Mouse (Mus musculus) C2C12 (cell line): ENCODE measurements at regions not wholly inside any gene's neighbourhood (a gene's known extent, or its start where the extent isn't known, plus 50 kb on each side); places are given as distances from the start of the nearest gene placed in this dataset.
"Not testable (repeated sequence)": the region's sequence is repeated elsewhere in the genome, so short reads cannot be mapped to it uniquely, and the experiment has no call there.

Source experiments
- H3K27me3 ChIP-seq: one replicate; pipeline ENCODE4 v1.6.1; 2011; ENCODE audit not compliant: control insufficient read depth, insufficient read depth, insufficient read length
- H3K36me3 ChIP-seq: one replicate; pipeline ENCODE4 v1.6.1; 2011; ENCODE audit not compliant: control insufficient read depth, insufficient read depth
- H3K4me3 ChIP-seq: one replicate; pipeline ENCODE4 v1.5.1; 2011; ENCODE audit warnings: mild to moderate bottlenecking, control low read depth; ENCODE audit not compliant: poor library complexity, insufficient read depth, severe bottlenecking
- H3K79me2 ChIP-seq: one replicate; pipeline ENCODE4 v1.6.1; 2011; ENCODE audit not compliant: control insufficient read depth, insufficient read depth
- H3K79me3 ChIP-seq: one replicate; pipeline ENCODE4 v1.6.1; 2011; ENCODE audit warnings: low read depth, control low read depth
- H3ac ChIP-seq: one replicate; pipeline ENCODE3; 2011; ENCODE audit warnings: low read depth; ENCODE audit not compliant: control insufficient read depth, insufficient read length
- CEBPB ChIP-seq: IDR thresholded peaks from one replicate; pipeline ENCODE4 v1.6.1; 2011; ENCODE audit warnings: low read depth, mild to moderate bottlenecking, control low read depth, moderate library complexity
- CTCF ChIP-seq: IDR thresholded peaks from one replicate; pipeline ENCODE4 v1.5.1; 2011; ENCODE audit not compliant: control insufficient read depth, insufficient read depth, insufficient read length
- FOSL1 ChIP-seq: IDR thresholded peaks from one replicate; pipeline ENCODE4 v1.8.0; 2011; ENCODE audit warnings: mild to moderate bottlenecking, low read length; ENCODE audit not compliant: poor library complexity, insufficient read depth, severe bottlenecking
- MAX ChIP-seq: IDR thresholded peaks from one replicate; pipeline ENCODE4 v1.6.1; 2011; ENCODE audit warnings: mild to moderate bottlenecking, control low read depth
- MYOD1 ChIP-seq: IDR thresholded peaks from one replicate; pipeline ENCODE4 v1.6.1; 2011; ENCODE audit warnings: low read depth; ENCODE audit not compliant: control insufficient read depth, insufficient read length
- MYOG ChIP-seq: IDR thresholded peaks from one replicate; pipeline ENCODE4 v1.6.1; 2011; ENCODE audit not compliant: control insufficient read depth, insufficient read length; ENCODE audit errors: extremely low read depth
- USF1 ChIP-seq: IDR thresholded peaks from one replicate; pipeline ENCODE4 v1.6.1; 2011; ENCODE audit warnings: low read depth, mild to moderate bottlenecking, control low read depth, moderate library complexity

DNA sequence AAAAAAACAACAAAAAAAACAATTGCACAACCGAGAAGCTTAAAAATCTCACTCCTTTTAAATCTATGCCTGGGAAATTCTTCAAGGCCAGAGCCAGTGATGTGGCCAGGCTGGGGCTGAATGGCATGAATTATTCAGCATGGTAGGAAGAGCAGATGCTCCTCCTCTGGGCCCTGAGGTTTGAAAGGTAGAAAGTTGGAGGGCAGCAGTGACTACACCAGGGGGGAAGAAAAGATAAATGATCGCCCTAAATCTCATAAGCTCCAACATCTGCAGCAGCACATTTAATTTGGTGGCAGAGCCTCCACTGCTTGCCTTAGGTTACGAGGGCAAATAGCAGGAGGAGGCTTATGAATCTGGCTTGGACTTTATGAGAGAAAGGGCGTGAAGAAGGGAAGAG is 455.1 kb downstream of the Cbln4 start:
- no peaks in the 10 kb centered on the region for H3K36me3 ChIP-seq
- no peaks in the 10 kb centered on the region for H3K79me2 ChIP-seq
- H3K4me3 ChIP-seq = no peak overlapping the region
- no peaks in the 10 kb centered on the region for H3K27me3 ChIP-seq
- no peak overlapping the region for H3ac ChIP-seq
- TF ChIP-seq CTCF = no peak
- TF ChIP-seq MYOD1 = no peak
- TF ChIP-seq MYOG = no peak
- TF ChIP-seq FOSL1 = no peak
- no peak for TF ChIP-seq MAX
- no peak for TF ChIP-seq USF1
- TF ChIP-seq CEBPB = no peak
- no peaks in the 10 kb centered on the region for H3K79me3 ChIP-seq

- Histone ChIP-seq H3ac (no peak overlapping the region), H3K79me3 (no peaks in the 10 kb centered on the region), H3K4me3 (no peak overlapping the region), H3K79me2 (no peaks in the 10 kb centered on the region), H3K36me3 (no peaks in the 10 kb centered on the region), H3K27me3 (no peaks in the 10 kb centered on the region)
- TF ChIP-seq CTCF = no peak
- no peak for TF ChIP-seq MAX
- TF ChIP-seq MYOG = no peak
- TF ChIP-seq MYOD1 = no peak
- TF ChIP-seq CEBPB = no peak
- no peak for TF ChIP-seq FOSL1
- TF ChIP-seq USF1 = no peak
Measured at GRCm38 (mm10) chr2:171587635-171588034, 455.6 kb downstream of the Cbln4 start.

- H3K4me3 ChIP-seq = no peak overlapping the region
- no peaks in the 10 kb centered on the region for H3K79me2 ChIP-seq
- H3K27me3 ChIP-seq = no peaks in the 10 kb centered on the region
- no peaks in the 10 kb centered on the region for H3K36me3 ChIP-seq
- H3K79me3 ChIP-seq = no peaks in the 10 kb centered on the region
- H3ac ChIP-seq = no peak overlapping the region
- no peak for TF ChIP-seq USF1
Measured at GRCm38 (mm10) chr2:171586853-171587220, 456.4 kb downstream of the Cbln4 start.

DNA sequence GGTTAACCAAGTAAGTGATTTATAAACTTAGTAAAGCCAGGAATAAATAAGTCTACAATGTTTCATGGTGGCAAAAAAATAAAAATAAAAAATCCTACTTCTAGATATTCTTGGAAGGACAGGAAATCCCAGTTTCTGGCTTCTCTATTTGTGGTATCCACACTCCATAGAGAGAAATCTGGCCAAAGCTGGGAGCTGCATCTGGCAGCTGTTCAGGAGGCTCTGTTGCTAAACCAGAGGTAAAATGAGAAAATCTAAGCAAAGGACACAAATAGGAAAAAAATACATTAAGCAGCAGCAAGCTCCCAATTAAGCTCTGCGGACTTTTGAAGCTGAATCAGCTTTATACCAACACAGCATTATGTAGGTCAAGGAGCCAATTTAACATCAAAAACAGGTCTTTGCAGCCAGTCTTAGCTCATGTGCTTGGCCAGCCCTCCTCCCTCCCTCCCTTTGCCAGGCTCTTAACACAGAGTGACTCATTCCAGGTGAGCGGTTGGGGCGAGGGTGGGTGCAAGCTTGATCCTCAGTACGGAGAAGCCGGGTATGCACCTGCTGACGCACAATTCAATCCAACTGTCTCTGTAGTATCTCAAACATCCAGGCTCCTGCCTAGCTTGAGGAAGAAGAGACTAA is 456.9 kb downstream of the Cbln4 start:
- Histone ChIP-seq H3K27me3 (no peaks in the 10 kb centered on the region), H3K36me3 (no peaks in the 10 kb centered on the region), H3K79me2 (no peaks in the 10 kb centered on the region), H3K79me3 (no peaks in the 10 kb centered on the region), H3ac (no peak overlapping the region), H3K4me3 (no peak overlapping the region)
- TF ChIP-seq MAX (no peak), CTCF (no peak), MYOG (no peak), FOSL1 (no peak), USF1 (no peak), CEBPB (no peak), MYOD1 (no peak)

- Histone ChIP-seq H3K79me3 (no peaks in the 10 kb centered on the region), H3K36me3 (no peaks in the 10 kb centered on the region), H3ac (no peak overlapping the region), H3K4me3 (no peak overlapping the region), H3K27me3 (no peaks in the 10 kb centered on the region), H3K79me2 (no peaks in the 10 kb centered on the region)
- TF ChIP-seq USF1 (no peak), FOSL1 (no peak), MYOD1 (no peak), MYOG (no peak), MAX (no peak), CEBPB (no peak), CTCF (no peak)
Measured at GRCm38 (mm10) chr2:171574360-171574759, 468.9 kb downstream of the Cbln4 start.

- Histone ChIP-seq H3K79me3 (no peaks in the 10 kb centered on the region), H3K36me3 (no peaks in the 10 kb centered on the region), H3K4me3 (no peak overlapping the region), H3K27me3 (no peaks in the 10 kb centered on the region), H3ac (no peak overlapping the region), H3K79me2 (no peaks in the 10 kb centered on the region)
- TF ChIP-seq MYOG (no peak), CTCF (no peak), CEBPB (no peak), FOSL1 (no peak), MYOD1 (no peak), MAX (no peak), USF1 (no peak)
Measured at GRCm38 (mm10) chr2:171562656-171563055, 480.6 kb downstream of the Cbln4 start.

DNA sequence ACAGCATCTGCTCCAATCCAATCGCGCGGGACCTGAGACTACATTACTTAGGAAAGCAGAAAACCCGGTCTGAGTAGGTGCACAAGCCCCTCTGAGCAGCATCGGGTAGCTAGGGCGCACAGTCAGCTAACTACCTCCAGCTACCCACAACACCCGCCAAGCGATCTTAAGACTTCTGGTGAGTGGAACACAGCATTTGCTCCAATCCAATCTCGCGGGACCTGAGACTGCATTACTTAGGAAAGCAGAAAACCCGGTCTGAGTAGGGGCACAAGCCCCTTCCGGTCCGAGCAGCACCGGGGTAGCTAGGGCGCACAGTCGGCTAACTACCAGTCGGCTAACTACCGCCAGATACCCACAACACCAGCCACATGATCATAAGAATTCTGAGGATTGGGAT is 500.5 kb downstream of the Cbln4 start:
- not testable (repeated sequence) for H3K27me3 ChIP-seq, H3K79me2 ChIP-seq, H3K4me3 ChIP-seq, H3K36me3 ChIP-seq, H3ac ChIP-seq, H3K79me3 ChIP-seq
